Mouse (Mus musculus): ENCODE measurements around the gene Cx3cl1. TPM values are rescaled to one million over a fixed set of nuclear protein-coding genes. Genes with fewer than 3 reads are reported as not detected.

Gene Cx3cl1
- polyA plus RNA-seq, 1 experiment from 2014 or later, result 6.9 TPM

DNA sequence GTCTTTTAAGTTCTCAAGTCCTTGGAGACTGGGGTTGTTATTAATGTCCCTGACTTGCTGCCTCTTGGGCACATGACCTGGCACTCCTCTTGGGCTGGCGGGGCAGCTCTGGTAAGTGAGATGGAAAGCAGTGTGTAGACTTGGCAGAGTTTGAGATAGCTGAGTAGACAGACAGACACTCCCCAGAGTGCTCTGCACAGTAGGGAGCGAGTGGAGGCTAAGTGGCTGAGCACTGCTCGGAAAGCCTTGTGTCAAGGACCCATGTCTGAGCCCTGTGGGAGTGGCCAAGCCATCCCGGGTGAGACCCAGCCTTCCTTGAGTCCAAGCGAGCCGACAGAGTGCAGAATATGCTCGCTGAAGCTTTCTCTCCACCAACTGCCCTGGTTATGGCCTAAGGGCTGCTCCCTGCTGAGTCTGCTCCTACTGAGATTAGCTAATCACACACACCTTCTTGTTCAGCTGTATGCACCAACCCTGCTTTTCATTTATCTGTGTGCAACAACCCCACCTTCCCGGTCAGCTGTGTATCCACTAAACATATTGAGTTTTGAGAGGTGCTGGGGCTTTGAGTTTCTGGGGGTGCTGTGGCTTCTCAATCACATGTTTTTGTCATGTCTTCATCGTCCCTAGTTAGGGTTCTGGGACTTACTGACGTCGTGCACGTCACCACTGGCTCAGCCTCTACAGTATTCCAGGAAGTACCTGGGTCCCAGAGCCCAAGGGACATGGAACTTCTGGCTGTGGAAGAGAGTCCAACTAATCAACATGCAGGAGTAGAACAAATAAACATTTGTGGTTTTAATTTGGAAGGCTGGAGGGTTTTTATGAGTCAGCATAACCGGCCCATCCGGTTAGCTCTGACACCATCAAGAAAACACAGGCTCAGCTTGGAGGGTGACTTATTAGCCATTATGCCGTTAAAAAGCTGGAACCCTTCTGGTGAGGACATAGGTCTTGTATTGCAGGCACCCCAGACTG, 16.0 kb downstream of the Cx3cl1 start:
- Histone ChIP-seq H3K9me3 (replicated peaks) (no peaks in the 10 kb centered on the region), H3K4me1 (no peaks in the 10 kb centered on the region), H3K4me3 (no peak overlapping the region), H3K9ac (no peak overlapping the region), H3K36me3 (ENCODE audit: poor library complexity, severe bottlenecking) (no peaks in the 10 kb centered on the region), H3K27me3 (no peaks in the 10 kb centered on the region), H3K4me2 (no peak overlapping the region), H3K27ac (no peak overlapping the region)
- WGBS, result 72% methylated on average over 15 of the region's 15 CpGs
- no peak for ATAC-seq

DNA sequence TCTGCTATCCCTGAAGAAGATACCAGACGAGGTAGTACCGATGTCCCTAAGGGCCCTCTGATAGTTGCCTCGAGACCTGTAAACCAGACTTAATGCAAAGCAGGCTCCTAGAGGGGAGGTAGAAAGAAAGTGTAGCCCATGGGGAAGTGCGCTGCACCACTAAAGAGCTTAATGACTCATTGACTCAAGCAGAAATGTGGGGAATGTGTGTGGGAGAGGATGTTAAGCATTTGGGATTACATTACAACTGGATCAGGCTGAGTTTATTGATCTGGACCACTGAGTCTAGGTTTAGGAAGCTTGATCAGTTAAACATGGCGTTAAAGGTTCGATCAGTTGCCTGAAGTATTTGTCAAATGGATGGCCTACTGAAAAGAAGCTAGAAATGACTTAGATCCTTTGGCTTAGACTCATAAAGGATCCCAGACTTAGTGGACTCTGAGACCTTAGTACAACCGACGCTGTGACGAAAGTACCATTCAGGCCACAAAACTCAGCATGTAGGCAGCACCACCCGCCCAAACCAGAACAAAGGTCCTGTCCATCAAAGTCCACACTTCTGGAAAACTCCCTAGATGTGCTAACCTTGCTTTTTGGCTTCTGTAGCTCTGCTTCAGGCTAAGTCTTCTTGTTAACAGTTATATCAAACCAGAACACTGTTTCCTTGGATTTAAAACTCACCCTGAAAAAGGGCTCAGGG, 17.6 kb downstream of the Cx3cl1 start:
- no peaks in the 10 kb centered on the region for H3K9me3 ChIP-seq (replicated peaks)
- no peaks in the 10 kb centered on the region for H3K27me3 ChIP-seq
- ATAC-seq, result no peak
- H3K4me2 ChIP-seq, result no peak overlapping the region
- 50% methylated on average over 10 of the region's 10 CpGs for WGBS
- H3K4me1 ChIP-seq, result no peaks in the 10 kb centered on the region
- no peak overlapping the region for H3K4me3 ChIP-seq
- no peaks in the 10 kb centered on the region for H3K36me3 ChIP-seq (ENCODE audit: poor library complexity, severe bottlenecking)
- H3K27ac ChIP-seq, result no peak overlapping the region
- no peak overlapping the region for H3K9ac ChIP-seq

DNA sequence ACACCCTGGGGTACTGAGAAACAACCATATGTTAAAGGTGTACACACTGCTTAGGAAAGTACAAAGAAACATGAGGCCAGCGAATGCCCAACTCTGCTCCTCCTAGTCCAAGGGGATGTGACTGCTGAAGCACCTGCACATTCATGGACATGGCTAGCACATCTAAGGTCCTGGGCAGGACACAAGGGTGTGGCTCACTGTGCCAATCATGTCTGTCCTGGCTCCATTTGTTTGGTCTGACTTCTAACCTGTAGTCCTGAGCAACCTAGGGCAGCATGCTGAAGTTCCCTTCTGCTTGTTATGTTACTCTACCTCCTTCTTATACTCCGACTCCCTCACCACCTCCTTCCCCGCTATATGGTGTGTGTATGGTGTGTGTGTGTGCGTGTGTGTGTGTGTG, 22.6 kb downstream of the Cx3cl1 start:
- Histone ChIP-seq H3K27ac (no peak overlapping the region), H3K9ac (no peak overlapping the region), H3K9me3 (replicated peaks) (no peaks in the 10 kb centered on the region), H3K4me3 (no peak overlapping the region), H3K36me3 (ENCODE audit: poor library complexity, severe bottlenecking) (no peaks in the 10 kb centered on the region), H3K27me3 (no peaks in the 10 kb centered on the region), H3K4me1 (no peaks in the 10 kb centered on the region), H3K4me2 (no peak overlapping the region)
- ATAC-seq, result no peak
- WGBS, result 91% methylated on average over 4 of the region's 4 CpGs

DNA sequence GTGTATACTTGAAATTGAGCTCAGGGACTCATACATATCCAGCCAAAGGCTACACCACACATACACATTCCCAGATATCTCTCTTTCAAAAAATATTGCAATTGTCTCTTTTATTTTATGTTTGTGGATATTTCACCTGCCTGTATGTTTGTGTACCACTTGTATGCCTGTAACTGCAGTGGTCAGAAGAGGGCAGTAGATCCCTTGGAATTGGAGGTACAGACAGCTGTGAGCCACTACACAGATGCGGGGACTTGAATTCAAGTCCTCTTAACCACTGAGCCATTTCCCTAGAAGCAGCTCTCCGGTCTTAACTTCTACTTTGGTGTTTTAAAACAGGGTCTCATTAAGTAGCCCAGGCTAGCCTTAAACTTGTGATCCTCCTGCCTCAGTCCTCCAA, 23.0 kb downstream of the Cx3cl1 start:
- H3K4me1 ChIP-seq, result no peaks in the 10 kb centered on the region
- WGBS, result 95% methylated on average over 2 of the region's 2 CpGs
- no peaks in the 10 kb centered on the region for H3K27me3 ChIP-seq
- H3K27ac ChIP-seq, result no peak overlapping the region
- no peaks in the 10 kb centered on the region for H3K36me3 ChIP-seq (ENCODE audit: poor library complexity, severe bottlenecking)
- H3K9me3 ChIP-seq (replicated peaks), result no peaks in the 10 kb centered on the region
- no peak overlapping the region for H3K4me2 ChIP-seq
- ATAC-seq, result no peak
- H3K9ac ChIP-seq, result no peak overlapping the region
- H3K4me3 ChIP-seq, result no peak overlapping the region

DNA sequence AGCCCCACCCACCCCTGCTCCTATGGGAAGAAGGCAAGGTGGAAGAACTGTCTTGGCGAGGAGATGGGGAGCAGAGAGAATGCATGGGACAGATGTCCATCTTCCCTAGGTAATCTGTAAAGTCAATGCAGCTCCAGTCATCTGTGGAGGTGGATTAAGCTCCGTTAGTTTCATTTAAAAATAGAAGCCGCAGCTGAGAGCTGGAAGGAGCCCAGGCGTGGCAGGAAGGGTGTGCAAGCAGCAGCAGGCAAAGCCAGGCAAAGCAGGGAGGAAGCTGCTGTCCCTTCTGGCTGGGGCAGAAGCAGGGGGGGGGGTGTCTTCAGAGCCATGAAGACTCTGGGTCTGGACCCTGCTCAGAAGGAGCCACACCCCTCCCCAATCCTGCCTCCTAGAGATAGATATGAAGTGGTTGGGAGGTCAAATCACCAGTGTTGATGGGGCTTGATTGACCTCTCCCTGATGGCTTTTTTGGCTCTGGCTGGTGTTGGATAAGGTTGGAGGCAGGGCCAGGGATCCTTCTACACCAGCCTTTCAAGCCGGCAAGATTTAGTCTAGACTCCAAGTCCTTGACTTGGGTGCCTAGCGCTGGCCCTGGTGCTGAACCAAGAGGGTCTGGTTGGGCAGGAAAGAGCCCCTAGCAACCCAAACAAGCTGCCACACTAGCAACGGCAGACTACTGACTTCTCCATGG, 28.6 kb downstream of the Cx3cl1 start:
- no peak overlapping the region for H3K4me2 ChIP-seq
- no peaks in the 10 kb centered on the region for H3K4me1 ChIP-seq
- no peaks in the 10 kb centered on the region for H3K36me3 ChIP-seq (ENCODE audit: poor library complexity, severe bottlenecking)
- no peaks in the 10 kb centered on the region for H3K27me3 ChIP-seq
- 58% methylated on average over 7 of the region's 7 CpGs for WGBS
- ATAC-seq, result no peak
- no peak overlapping the region for H3K4me3 ChIP-seq
- H3K9me3 ChIP-seq (replicated peaks), result no peaks in the 10 kb centered on the region
- no peak overlapping the region for H3K27ac ChIP-seq
- H3K9ac ChIP-seq, result no peak overlapping the region

DNA sequence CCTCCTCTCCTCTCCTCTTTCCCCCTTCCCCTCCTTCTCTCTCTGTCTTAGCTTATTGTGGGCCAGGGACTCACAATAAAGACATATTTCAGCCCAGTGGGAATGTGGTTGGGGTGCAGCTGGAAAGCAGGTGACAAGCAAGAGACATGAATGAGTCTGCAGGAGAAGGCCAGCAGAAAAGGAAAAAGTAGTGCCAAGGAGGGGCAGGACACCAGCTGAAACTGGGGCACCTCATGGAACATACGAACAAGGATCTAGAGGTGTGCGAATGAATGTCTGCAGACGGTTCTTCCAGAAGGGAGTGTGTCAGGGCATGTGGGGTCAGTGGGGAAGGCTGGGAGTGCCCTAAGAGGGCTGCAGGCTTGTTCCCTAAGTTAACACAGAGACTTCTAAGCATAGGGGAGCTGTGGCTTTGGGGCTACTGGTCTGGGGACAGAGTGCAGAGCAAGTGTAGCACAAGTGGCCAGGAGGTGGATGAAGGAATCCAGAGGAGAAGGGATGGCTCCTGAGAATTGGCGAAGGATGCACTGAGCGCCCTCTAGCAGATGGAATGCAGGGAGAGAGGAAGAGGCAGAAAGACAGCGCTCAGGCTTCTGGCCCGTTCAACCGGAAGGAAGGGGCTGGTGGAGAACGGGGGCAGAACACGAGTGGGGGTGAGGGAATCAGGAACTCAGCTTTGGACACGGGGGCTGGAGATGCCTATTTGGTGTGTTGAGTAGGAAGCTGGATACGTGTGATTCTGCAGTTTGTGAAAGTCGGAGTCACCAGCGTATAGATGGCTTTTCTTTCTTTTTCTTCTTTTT, 29.7 kb downstream of the Cx3cl1 start:
- ATAC-seq, result no peak
- peak overlapping the region; percentile 21; the same call in 1 of the 2 replicates for H3K4me2 ChIP-seq
- H3K4me1 ChIP-seq, result no peaks in the 10 kb centered on the region
- 38% methylated on average over 14 of the region's 14 CpGs for WGBS
- no peak overlapping the region for H3K27ac ChIP-seq
- no peak overlapping the region for H3K9ac ChIP-seq
- no peak overlapping the region for H3K4me3 ChIP-seq
- no peaks in the 10 kb centered on the region for H3K27me3 ChIP-seq
- H3K9me3 ChIP-seq (replicated peaks), result no peaks in the 10 kb centered on the region
- no peaks in the 10 kb centered on the region for H3K36me3 ChIP-seq (ENCODE audit: poor library complexity, severe bottlenecking)

DNA sequence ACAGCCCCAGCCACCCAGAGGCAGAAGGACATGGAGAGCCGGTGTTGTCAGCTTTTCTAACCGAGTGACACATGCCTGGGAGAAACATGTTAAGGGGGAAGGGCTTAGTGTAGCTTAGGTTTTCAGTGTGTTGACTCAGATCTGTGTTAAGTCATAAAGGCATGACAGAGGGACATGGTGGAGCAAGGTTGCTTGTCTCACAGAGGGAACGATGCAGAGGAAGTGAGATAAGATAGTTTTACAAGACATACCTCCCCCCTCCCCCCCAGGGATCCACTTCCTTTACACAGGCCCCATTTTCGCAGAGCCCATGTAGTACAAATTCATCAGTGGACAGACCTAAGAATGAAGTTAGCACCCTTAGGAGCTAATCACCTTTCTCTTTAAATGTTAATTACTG, 30.6 kb downstream of the Cx3cl1 start:
- WGBS, result 81% methylated on average over 4 of the region's 4 CpGs

DNA sequence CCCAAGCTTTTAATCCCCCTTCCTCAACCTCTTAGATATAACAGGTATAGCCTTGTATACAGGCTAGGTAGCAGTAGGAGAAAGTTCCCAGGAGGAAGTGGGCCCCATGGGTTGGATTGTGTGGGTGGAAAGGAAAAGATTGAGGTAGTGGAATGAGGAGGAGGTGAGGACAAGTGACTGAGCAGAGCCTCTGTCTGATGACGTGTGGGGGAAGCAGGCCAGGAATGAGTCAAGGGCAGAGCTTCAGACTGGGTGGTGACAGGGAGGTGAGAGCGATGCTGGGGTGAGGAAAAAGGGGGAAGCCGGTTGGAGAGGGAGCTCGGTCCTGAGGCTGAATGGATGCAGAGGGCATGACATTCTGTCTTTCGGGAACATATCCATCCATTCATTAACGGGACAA, 31.7 kb downstream of the Cx3cl1 start:
- 81% methylated on average over 6 of the region's 6 CpGs for WGBS
- Histone ChIP-seq H3K36me3 (ENCODE audit: poor library complexity, severe bottlenecking) (no peaks in the 10 kb centered on the region), H3K9me3 (replicated peaks) (no peaks in the 10 kb centered on the region), H3K9ac (no peak overlapping the region), H3K27ac (no peak overlapping the region), H3K4me1 (no peaks in the 10 kb centered on the region), H3K27me3 (no peaks in the 10 kb centered on the region), H3K4me3 (no peak overlapping the region), H3K4me2 (no peak overlapping the region)
- no peak for ATAC-seq

More for the DNA sequence above, 30.6 kb downstream of the Cx3cl1 start:
- Histone ChIP-seq H3K9ac (no peak overlapping the region), H3K4me1 (no peaks in the 10 kb centered on the region), H3K9me3 (replicated peaks) (no peaks in the 10 kb centered on the region), H3K27ac (no peak overlapping the region), H3K4me3 (no peak overlapping the region), H3K36me3 (ENCODE audit: poor library complexity, severe bottlenecking) (no peaks in the 10 kb centered on the region), H3K4me2 (no peak overlapping the region), H3K27me3 (no peaks in the 10 kb centered on the region)
- ATAC-seq, result no peak

DNA sequence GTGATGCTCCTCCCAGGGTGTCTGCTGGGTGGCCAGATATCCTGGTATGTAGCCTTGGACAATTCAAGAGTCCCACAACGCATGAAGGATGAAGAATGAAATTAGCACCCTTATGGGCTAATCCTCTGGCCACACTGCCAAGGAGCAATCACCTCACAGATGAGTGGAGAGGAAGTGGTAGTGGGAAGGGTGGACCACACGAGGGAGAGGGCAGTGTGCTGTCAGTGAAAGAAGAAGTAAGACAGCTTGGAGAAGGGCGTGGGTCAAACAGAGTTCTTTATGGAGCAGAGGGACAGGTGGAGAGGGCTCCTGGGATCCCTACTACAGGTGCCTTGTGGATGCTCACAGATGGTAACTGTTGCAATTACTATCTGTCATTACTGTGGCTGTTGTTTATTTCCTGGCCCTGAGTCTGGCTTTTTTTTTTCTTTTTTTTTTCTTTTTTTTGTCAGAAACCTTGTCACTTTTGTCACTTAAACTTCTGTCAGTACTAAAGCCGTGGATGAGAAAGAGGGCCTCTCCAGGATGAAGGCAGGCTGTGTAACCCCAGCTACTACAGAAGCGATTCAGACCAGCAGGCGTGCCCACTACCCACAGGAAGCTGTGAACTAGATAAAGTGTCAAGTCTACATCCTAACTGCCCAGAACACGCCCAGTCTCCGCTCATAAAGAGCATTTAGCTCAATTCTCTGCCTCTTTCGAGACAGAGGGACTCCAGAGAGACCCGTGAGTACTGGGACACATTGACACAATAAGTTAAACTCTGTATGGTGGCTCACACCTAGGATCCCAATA, 32.9 kb downstream of the Cx3cl1 start:
- Histone ChIP-seq H3K4me3 (no peak overlapping the region), H3K9ac (no peak overlapping the region), H3K9me3 (replicated peaks) (no peaks in the 10 kb centered on the region), H3K4me1 (no peaks in the 10 kb centered on the region), H3K4me2 (no peak overlapping the region), H3K27ac (no peak overlapping the region), H3K27me3 (no peaks in the 10 kb centered on the region), H3K36me3 (ENCODE audit: poor library complexity, severe bottlenecking) (no peaks in the 10 kb centered on the region)
- no peak for ATAC-seq
- 76% methylated on average over 10 of the region's 10 CpGs for WGBS

DNA sequence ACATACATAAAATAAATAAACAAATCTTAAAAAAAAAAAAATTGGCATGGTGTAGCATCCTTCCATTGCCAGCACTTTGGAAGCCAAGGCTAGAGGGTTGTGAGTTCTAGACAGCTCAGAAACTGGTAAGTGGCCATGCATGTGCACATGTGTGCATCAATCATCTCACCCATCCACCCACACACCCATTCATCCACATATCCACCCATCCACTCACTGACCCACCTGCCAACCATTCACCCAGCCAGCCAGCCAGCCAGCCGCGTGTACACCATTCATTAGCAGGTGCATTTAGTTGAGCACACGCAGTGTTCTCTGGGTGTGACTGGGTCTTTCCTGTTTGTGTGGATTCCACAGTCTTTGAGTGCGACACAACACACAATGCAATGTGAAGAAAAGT, 34.0 kb downstream of the Cx3cl1 start:
- H3K4me2 ChIP-seq, result no peak overlapping the region
- no peaks in the 10 kb centered on the region for H3K27me3 ChIP-seq
- no peak for ATAC-seq
- WGBS, result 60% methylated on average over 4 of the region's 4 CpGs
- no peaks in the 10 kb centered on the region for H3K9me3 ChIP-seq (replicated peaks)
- no peaks in the 10 kb centered on the region for H3K36me3 ChIP-seq (ENCODE audit: poor library complexity, severe bottlenecking)
- no peaks in the 10 kb centered on the region for H3K4me1 ChIP-seq
- no peak overlapping the region for H3K27ac ChIP-seq
- H3K9ac ChIP-seq, result no peak overlapping the region
- H3K4me3 ChIP-seq, result no peak overlapping the region

DNA sequence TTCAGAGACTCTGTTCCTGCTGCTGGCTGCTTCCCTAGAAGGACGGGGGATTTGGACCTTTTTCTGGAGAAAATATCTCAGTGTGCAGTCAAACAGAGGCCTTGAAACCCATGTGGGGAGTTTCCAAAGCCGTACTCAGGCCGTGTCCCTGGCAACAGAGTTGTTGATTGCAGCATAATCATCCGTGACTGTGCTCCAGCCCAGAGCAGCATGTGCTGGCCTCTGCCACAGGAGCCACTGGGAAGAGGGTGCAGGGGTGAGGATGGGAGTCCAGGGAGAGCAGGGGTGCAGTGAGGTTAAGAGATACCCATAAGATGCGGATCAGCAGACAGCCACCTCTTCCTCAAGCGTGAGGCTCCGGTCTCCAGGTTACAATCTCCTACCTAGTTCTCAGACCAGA, 35.7 kb downstream of the Cx3cl1 start:
- no peaks in the 10 kb centered on the region for H3K9me3 ChIP-seq (replicated peaks)
- peaks cover 4% of the 10 kb centered on the region; the same call in 1 of the 2 replicates for H3K4me1 ChIP-seq
- no peaks in the 10 kb centered on the region for H3K27me3 ChIP-seq
- no peaks in the 10 kb centered on the region for H3K36me3 ChIP-seq (ENCODE audit: poor library complexity, severe bottlenecking)
- H3K4me2 ChIP-seq, result no peak overlapping the region
- no peak overlapping the region for H3K4me3 ChIP-seq
- no peak overlapping the region; the same call in 1 of the 2 replicates for H3K9ac ChIP-seq
- no peak for ATAC-seq
- no peak overlapping the region for H3K27ac ChIP-seq
- 72% methylated on average over 7 of the region's 7 CpGs for WGBS
